Mouse (Mus musculus) intestine, embryonic 15.5 days (tissue): ENCODE data around the gene Harbi1. TPM values are rescaled to one million over a fixed set of nuclear protein-coding genes. Genes with fewer than 3 reads are reported as not detected.

Source experiments
- ATAC-seq: fragments of 200-750 bp; cut with Nextera tagmentation; 2 replicates; pipeline ENCODE4 v1.8.0; 2017; ENCODE audit warnings: moderate TSS enrichment, moderate library complexity
- H3K27ac ChIP-seq: fragments of 300-500 bp; sonication (generic); 2 replicates; pipeline ENCODE4 v1.5.1; 2015; ENCODE audit warnings: mild to moderate bottlenecking, inconsistent platforms
- H3K27me3 ChIP-seq: fragments of 300-500 bp; sonication (generic); replicated peaks from 2 replicates; pipeline ENCODE4 v1.6.1; 2015; ENCODE audit warnings: inconsistent platforms
- H3K36me3 ChIP-seq: fragments of 300-500 bp; sonication (generic); 2 replicates; pipeline ENCODE4 v1.6.1; 2015; ENCODE audit warnings: inconsistent platforms
- H3K4me1 ChIP-seq: fragments of 300-500 bp; sonication (generic); replicated peaks from 2 replicates; pipeline ENCODE4 v1.6.1; 2015; ENCODE audit warnings: inconsistent platforms
- H3K4me2 ChIP-seq: fragments of 300-500 bp; sonication (generic); replicated peaks from 2 replicates; pipeline ENCODE4 v1.6.1; 2015; ENCODE audit warnings: mild to moderate bottlenecking, inconsistent platforms
- H3K4me3 ChIP-seq: fragments of 300-500 bp; sonication (generic); replicated peaks from 2 replicates; pipeline ENCODE4 v1.5.1; 2015; ENCODE audit warnings: inconsistent platforms
- H3K9ac ChIP-seq: fragments of 300-500 bp; sonication (generic); 2 replicates; pipeline ENCODE4 v1.6.1; 2015; ENCODE audit warnings: inconsistent platforms
- H3K9me3 ChIP-seq: fragments of 300-500 bp; sonication (generic); 2 replicates; pipeline ENCODE4 v1.6.1; 2016; ENCODE audit warnings: inconsistent platforms
- WGBS: fragments of 180-500 bp; shearing (Covaris S2); methylation state at CpG from one replicate; pipeline ENCODE4 v1.1.7; 2015; 5-methylcytosine and 5-hydroxymethylcytosine counted together
- polyA plus RNA-seq: library from polyadenylated mRNA; unstranded; fragments of >200 nt; fragmentation: Nextera tagmentation; extraction: Ambion mirVana; gene quantifications from 2 replicates; pipeline ENCODE4 v1.2.1, GENCODE M21; 2015

Harbi1 gene
- polyA plus RNA-seq, 1 experiment from 2014 or later: 17.8 TPM

DNA sequence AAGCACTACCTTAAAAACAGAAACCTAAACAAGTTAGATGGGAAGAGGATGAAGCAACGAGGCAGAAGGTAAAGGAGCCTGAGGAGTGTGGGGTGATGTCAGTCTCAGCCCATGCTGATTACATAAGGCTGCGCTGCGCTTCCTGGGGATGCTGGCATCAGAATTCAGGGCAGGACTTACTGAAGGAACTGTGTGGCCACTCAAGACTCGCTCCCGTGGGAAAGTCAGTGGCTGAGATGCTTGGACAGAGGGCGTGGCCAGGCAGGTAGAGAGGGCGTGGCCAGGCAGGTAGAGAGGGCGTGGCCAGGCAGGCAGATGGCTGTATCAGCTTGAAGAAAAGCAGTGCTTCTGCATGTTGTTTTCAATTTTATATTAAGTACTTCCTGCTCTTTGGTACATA lies 26.7 kb upstream of the Harbi1 start:
- Histone ChIP-seq H3K27me3 (no peaks in the 10 kb centered on the region), H3K4me3 (no peak overlapping the region), H3K27ac (no peak overlapping the region), H3K9ac (no peak overlapping the region), H3K9me3 (no peaks in the 10 kb centered on the region), H3K4me1 (no peaks in the 10 kb centered on the region), H3K36me3 (peaks cover 14% of the 10 kb centered on the region), H3K4me2 (no peak overlapping the region)
- ATAC-seq: peak; percentile 43; the same call in 1 of the 2 replicates
- 74% methylated on average over 8 of the region's 8 CpGs for WGBS

- ATAC-seq: no peak
- 82% methylated on average over 7 of the region's 7 CpGs for WGBS
- H3K9ac ChIP-seq: no peak overlapping the region
- peaks cover 11% of the 10 kb centered on the region for H3K36me3 ChIP-seq
- H3K27me3 ChIP-seq: no peaks in the 10 kb centered on the region
- H3K9me3 ChIP-seq: no peaks in the 10 kb centered on the region
- no peak overlapping the region for H3K4me2 ChIP-seq
- H3K4me1 ChIP-seq: no peaks in the 10 kb centered on the region
- H3K4me3 ChIP-seq: no peak overlapping the region
- no peak overlapping the region for H3K27ac ChIP-seq
These were observed 21.2 kb upstream of the Harbi1 start for GRCm38 (mm10) chr2:91689452-91689851.

- Histone ChIP-seq H3K4me2 (no peak overlapping the region), H3K9ac (no peak overlapping the region), H3K27ac (no peak overlapping the region), H3K36me3 (0 out of 2 replicates have a peak, but pooled peaks cover 5% of the 10 kb centered on the region), H3K4me3 (no peak overlapping the region), H3K4me1 (no peaks in the 10 kb centered on the region), H3K27me3 (no peaks in the 10 kb centered on the region), H3K9me3 (no peaks in the 10 kb centered on the region)
- peak; percentile 47; the same call in 1 of the 2 replicates for ATAC-seq
- WGBS: 88% methylated on average over 10 of the region's 10 CpGs
These were observed 15.0 kb upstream of the Harbi1 start for GRCm38 (mm10) chr2:91695436-91696224.

- H3K27ac ChIP-seq: no peak overlapping the region
- no peaks in the 10 kb centered on the region for H3K4me1 ChIP-seq
- H3K4me2 ChIP-seq: no peak overlapping the region
- ATAC-seq: peak; percentile 83
- H3K4me3 ChIP-seq: no peak overlapping the region
- no peaks in the 10 kb centered on the region for H3K9me3 ChIP-seq
- WGBS: 61% methylated on average over 1 of the region's 1 CpGs
- no peaks in the 10 kb centered on the region for H3K27me3 ChIP-seq
- no peak overlapping the region for H3K9ac ChIP-seq
- H3K36me3 ChIP-seq: 0 out of 2 replicates have a peak, but pooled peaks cover 3% of the 10 kb centered on the region
These were observed 14.4 kb upstream of the Harbi1 start for GRCm38 (mm10) chr2:91696225-91696590.

DNA sequence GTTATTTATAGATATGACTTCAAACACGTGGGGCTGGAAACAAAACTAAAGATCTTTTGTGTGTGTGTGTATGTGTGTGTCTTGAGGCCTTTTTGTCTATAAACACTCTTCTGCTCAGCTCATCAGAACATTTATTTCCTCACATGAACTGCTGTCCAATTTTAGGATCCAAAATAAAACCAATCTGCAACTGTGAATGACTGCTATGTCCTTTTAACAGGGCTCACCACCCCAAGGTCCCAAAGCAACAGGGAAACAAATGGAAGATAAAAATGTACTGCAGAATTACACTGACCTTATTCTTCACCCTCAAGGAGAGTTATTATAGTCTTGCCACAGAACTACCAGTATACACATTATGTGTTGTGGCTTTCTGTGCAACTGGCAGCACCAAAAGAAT lies 11.4 kb upstream of the Harbi1 start:
- H3K9me3 ChIP-seq: no peaks in the 10 kb centered on the region
- no peak overlapping the region for H3K4me3 ChIP-seq
- 62% methylated on average over 1 of the region's 1 CpGs for WGBS
- no peak overlapping the region for H3K27ac ChIP-seq
- H3K27me3 ChIP-seq: no peaks in the 10 kb centered on the region
- no peaks in the 10 kb centered on the region for H3K4me1 ChIP-seq
- no peak for ATAC-seq
- H3K9ac ChIP-seq: no peak overlapping the region
- no peak overlapping the region for H3K4me2 ChIP-seq
- 0 out of 2 replicates have a peak, but pooled peaks cover 3% of the 10 kb centered on the region for H3K36me3 ChIP-seq

DNA sequence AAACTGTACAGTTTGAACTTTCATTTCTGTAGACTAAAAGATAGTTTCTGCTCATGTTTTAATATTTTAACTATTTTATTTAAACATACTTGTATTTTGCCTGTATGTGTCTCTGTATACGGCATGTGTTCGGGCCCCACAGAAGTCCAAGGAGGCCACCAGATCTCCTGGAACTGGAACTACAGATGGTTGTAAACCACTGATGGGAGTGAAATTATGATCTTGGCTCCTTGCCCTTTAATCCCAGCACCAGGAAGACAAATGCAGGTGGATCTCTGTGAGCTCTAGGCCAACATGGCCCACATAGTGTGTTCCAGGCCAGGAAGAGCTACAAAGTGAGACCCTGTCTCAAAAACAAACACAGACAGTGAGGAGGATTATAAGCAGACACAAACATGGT lies 9.3 kb upstream of the Harbi1 start:
- 93% methylated on average over 2 of the region's 2 CpGs for whole genome bisulfite sequencing
- Histone ChIP-seq H3K36me3 (no peaks in the 10 kb centered on the region), H3K9ac (no peak overlapping the region), H3K27me3 (no peaks in the 10 kb centered on the region), H3K9me3 (no peaks in the 10 kb centered on the region), H3K4me1 (no peaks in the 10 kb centered on the region), H3K27ac (no peak overlapping the region), H3K4me2 (no peak overlapping the region), H3K4me3 (no peak overlapping the region)
- no peak for ATAC-seq

DNA sequence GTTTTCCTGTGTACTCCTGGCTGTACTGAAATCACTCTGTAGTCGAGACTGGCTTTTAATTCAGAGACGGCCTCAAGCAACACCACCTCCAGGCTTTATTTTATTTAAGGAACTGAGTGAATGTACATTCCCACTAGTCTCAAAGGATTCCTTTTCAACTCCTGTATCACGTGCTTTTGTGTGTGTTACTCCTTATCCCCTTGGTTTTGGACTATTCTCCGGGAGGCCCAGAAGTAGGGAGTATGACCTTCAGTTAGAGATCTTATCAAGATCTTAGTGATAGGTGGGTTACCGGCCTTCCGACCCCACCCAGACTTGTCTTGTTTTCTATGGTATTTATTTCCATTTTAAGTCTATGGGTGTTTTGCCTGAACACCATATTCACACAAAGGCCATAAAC lies 4.9 kb upstream of the Harbi1 start:
- H3K4me2 ChIP-seq: no peak overlapping the region
- H3K9me3 ChIP-seq: no peaks in the 10 kb centered on the region
- no peak for ATAC-seq
- H3K36me3 ChIP-seq: no peaks in the 10 kb centered on the region
- no peak overlapping the region for H3K9ac ChIP-seq
- H3K27ac ChIP-seq: no peak overlapping the region
- H3K4me1 ChIP-seq: peaks cover 3% of the 10 kb centered on the region; the same call in 1 of the 2 replicates
- H3K27me3 ChIP-seq: no peaks in the 10 kb centered on the region
- no peak overlapping the region for H3K4me3 ChIP-seq
- WGBS: 77% methylated on average over 6 of the region's 6 CpGs

DNA sequence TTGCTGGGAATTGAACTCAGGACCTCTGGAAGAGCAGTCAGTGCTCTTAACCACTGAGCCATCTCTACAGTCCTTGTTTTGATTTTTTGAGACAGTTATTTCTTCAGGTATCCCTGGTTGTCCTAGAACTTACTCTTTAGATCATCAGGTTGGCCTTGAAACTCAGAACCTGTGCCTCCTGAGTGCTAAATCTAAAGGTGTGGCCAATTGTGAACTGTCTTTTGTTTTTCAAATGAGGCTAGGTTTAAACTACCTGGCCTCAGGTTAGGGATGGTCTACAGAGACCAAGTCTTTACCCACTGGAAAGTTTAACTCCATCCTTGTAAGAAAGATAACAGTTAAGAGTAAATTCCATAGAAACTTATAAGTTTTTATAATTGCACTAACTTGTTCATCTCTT lies 4.2 kb upstream of the Harbi1 start:
- no peak for ATAC-seq
- H3K4me2 ChIP-seq: no peak overlapping the region
- H3K9ac ChIP-seq: no peak overlapping the region
- H3K27ac ChIP-seq: no peak overlapping the region
- H3K36me3 ChIP-seq: no peaks in the 10 kb centered on the region
- H3K4me1 ChIP-seq: peaks cover 3% of the 10 kb centered on the region; the same call in 1 of the 2 replicates
- no peaks in the 10 kb centered on the region for H3K9me3 ChIP-seq
- no peak overlapping the region for H3K4me3 ChIP-seq
- H3K27me3 ChIP-seq: no peaks in the 10 kb centered on the region

GRCm38 (mm10) chr2:91708361-91708760 lies 2.3 kb upstream of the Harbi1 start:
- no peak overlapping the region for H3K9ac ChIP-seq
- H3K4me1 ChIP-seq: peaks cover 7% of the 10 kb centered on the region; the same call in 1 of the 2 replicates
- no peak overlapping the region for H3K4me2 ChIP-seq
- no peak overlapping the region for H3K27ac ChIP-seq
- 92% methylated on average over 6 of the region's 6 CpGs for WGBS
- ATAC-seq: no peak
- no peaks in the 10 kb centered on the region for H3K9me3 ChIP-seq
- no peak overlapping the region for H3K4me3 ChIP-seq
- H3K36me3 ChIP-seq: no peaks in the 10 kb centered on the region
- no peaks in the 10 kb centered on the region for H3K27me3 ChIP-seq

GRCm38 (mm10) chr2:91711256-91711925 lies 739 bp downstream of the Harbi1 start:
- Histone ChIP-seq H3K4me2 (peak overlapping the region; percentile 70), H3K27me3 (no peaks in the 10 kb centered on the region), H3K27ac (peak overlapping the region; percentile 80), H3K4me3 (peak overlapping the region; percentile 72), H3K4me1 (peaks cover 7% of the 10 kb centered on the region; the same call in 1 of the 2 replicates), H3K9ac (peak overlapping the region; percentile 61), H3K9me3 (no peaks in the 10 kb centered on the region), H3K36me3 (no peaks in the 10 kb centered on the region)
- ATAC-seq: no peak
- 2% methylated on average over 8 of the region's 8 CpGs for WGBS

DNA sequence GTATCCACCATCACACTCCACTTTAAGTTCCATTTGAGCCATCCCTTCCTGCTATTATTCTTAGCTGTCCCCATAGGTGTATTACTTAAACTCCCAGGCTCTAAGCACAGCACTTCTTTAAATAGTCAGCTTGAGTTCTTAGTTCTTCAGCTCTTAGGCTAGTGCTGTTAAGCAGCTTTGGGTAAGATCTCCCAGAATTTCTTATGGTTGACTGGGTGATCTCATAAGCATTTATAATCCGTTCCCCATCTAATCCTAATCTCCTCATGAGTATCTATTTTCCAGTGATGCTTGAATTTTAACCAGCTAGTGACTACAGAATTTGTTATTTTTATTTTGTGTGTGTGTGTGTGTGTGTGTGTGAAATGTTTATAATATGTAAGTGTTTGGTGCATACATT lies 4.3 kb downstream of the Harbi1 start:
- WGBS: 91% methylated on average over 1 of the region's 1 CpGs
- Histone ChIP-seq H3K4me3 (no peak overlapping the region), H3K27me3 (no peaks in the 10 kb centered on the region), H3K9ac (no peak overlapping the region), H3K4me2 (no peak overlapping the region), H3K27ac (no peak overlapping the region), H3K36me3 (no peaks in the 10 kb centered on the region), H3K4me1 (peaks cover 4% of the 10 kb centered on the region; the same call in 1 of the 2 replicates), H3K9me3 (no peaks in the 10 kb centered on the region)
- ATAC-seq: no peak

DNA sequence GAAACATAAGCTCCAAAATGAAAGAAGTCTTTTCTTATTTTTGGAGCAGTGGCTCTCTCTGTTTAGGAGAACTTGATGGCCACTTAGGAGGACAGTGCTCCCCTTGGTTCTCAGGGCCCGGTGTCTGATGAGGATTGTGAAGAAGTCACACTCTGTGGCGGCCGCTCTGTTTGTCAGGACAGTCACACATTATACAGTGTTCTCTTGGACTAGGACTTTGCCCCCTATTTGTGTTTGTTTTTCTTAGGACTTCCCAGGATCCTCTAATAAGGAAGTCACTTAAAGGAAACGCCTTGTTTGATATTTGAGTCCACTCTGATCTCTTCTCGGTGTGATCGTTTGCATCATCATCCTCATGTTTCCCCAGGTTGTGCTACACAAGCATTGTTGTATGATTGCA lies 7.6 kb downstream of the Harbi1 start:
- Histone ChIP-seq H3K4me2 (peak overlapping the region; percentile 15; the same call in 1 of the 2 replicates), H3K36me3 (0 out of 2 replicates have a peak, but pooled peaks cover 4% of the 10 kb centered on the region), H3K27me3 (no peaks in the 10 kb centered on the region), H3K4me3 (no peak overlapping the region), H3K4me1 (no peaks in the 10 kb centered on the region), H3K27ac (no peak overlapping the region), H3K9ac (no peak overlapping the region), H3K9me3 (no peaks in the 10 kb centered on the region)
- peak; percentile 94 for ATAC-seq
- WGBS: 65% methylated on average over 6 of the region's 6 CpGs
